Mouse (Mus musculus) forebrain, embryonic 12.5 days (tissue): ENCODE data around the gene Slc13a5. TPM values are rescaled to one million over a fixed set of nuclear protein-coding genes. Genes with fewer than 3 reads are reported as not detected.

Experiments used
- polyA plus RNA-seq: library from polyadenylated mRNA; unstranded; fragments of >200 nt; fragmentation: Nextera tagmentation; extraction: Ambion mirVana; gene quantifications from 2 replicates; pipeline ENCODE4 v1.2.1, GENCODE M21; 2016

Slc13a5 gene
- polyA plus RNA-seq, 1 experiment from 2014 or later, result not detected

Other genes with a start within 250 kb of the Slc13a5 start
- 0.37 and 0.50 TPM in 2 replicates for gene Aipl1, start 229.7 kb downstream of the Slc13a5 start, polyA plus RNA-seq
- gene Pimreg, start 225.2 kb downstream of the Slc13a5 start, polyA plus RNA-seq, result 187 and 191 TPM in 2 replicates
- gene Pitpnm3, start 131.4 kb downstream of the Slc13a5 start, polyA plus RNA-seq, result 0.41 and 0.58 TPM in 2 replicates
- gene Gm43951, start 60.4 kb downstream of the Slc13a5 start, polyA plus RNA-seq, result 0.73 and 0.83 TPM in 2 replicates
- 20.8 and 25.7 TPM in 2 replicates for gene 4933427D14Rik, start 59.8 kb downstream of the Slc13a5 start, polyA plus RNA-seq
- 139 and 143 TPM in 2 replicates for gene Txndc17, start 59.7 kb downstream of the Slc13a5 start, polyA plus RNA-seq
- gene Med31, start 51.6 kb downstream of the Slc13a5 start, polyA plus RNA-seq, result 54.8 and 55.8 TPM in 2 replicates
- gene Xaf1, start 34.4 kb upstream of the Slc13a5 start, polyA plus RNA-seq, result 1.6 TPM in 2 replicates
- not detected in 2 replicates for gene Fbxo39, start 47.2 kb upstream of the Slc13a5 start, polyA plus RNA-seq
- gene Tekt1, start 95.2 kb upstream of the Slc13a5 start, polyA plus RNA-seq, result 6.3 and 6.7 TPM in 2 replicates
- 5.2 and 5.5 TPM in 2 replicates for gene Smtnl2, start 144.5 kb upstream of the Slc13a5 start, polyA plus RNA-seq
- not detected in 2 replicates for gene Ggt6, start 168.3 kb upstream of the Slc13a5 start, polyA plus RNA-seq
- gene Mybbp1a, start 174.1 kb upstream of the Slc13a5 start, polyA plus RNA-seq, result 158 and 160 TPM in 2 replicates
- gene Spns2, start 222.7 kb upstream of the Slc13a5 start, polyA plus RNA-seq, result 4.9 and 5.4 TPM in 2 replicates